Mouse (Mus musculus) neural tube, embryonic 13.5 days (tissue): ENCODE data around the gene Gm6882. TPM values are rescaled to one million over a fixed set of nuclear protein-coding genes. Genes with fewer than 3 reads are reported as not detected.
"Not testable (repeated sequence)": the region's sequence is repeated elsewhere in the genome, so short reads cannot be mapped to it uniquely, and the experiment has no call there.

Source experiments
- ATAC-seq: fragments of 200-750 bp; cut with Nextera tagmentation; 2 replicates; pipeline ENCODE4 v1.8.0; 2017; ENCODE audit warnings: low read depth, mild to moderate bottlenecking, moderate TSS enrichment, moderate library complexity
- H3K27ac ChIP-seq: fragments of 300-500 bp; sonication (generic); replicated peaks from 2 replicates; pipeline ENCODE4 v1.5.1; 2015; ENCODE audit warnings: moderate library complexity, mild to moderate bottlenecking, inconsistent platforms
- H3K27me3 ChIP-seq: fragments of 300-500 bp; sonication (generic); 2 replicates; pipeline ENCODE4 v1.6.1; 2015; ENCODE audit warnings: mild to moderate bottlenecking, inconsistent platforms
- H3K36me3 ChIP-seq: fragments of 300-500 bp; sonication (generic); 2 replicates; pipeline ENCODE4 v1.6.1; 2015; ENCODE audit warnings: mild to moderate bottlenecking, inconsistent platforms
- H3K4me1 ChIP-seq: fragments of 300-500 bp; sonication (generic); replicated peaks from 2 replicates; pipeline ENCODE4 v1.6.1; 2015; ENCODE audit warnings: inconsistent platforms
- H3K4me2 ChIP-seq: fragments of 300-500 bp; sonication (generic); 2 replicates; pipeline ENCODE4 v1.6.1; 2015; ENCODE audit warnings: inconsistent platforms, mild to moderate bottlenecking, moderate library complexity
- H3K4me3 ChIP-seq: fragments of 300-500 bp; sonication (generic); 2 replicates; pipeline ENCODE4 v1.5.1; 2015; ENCODE audit warnings: mild to moderate bottlenecking, inconsistent platforms
- H3K9ac ChIP-seq: fragments of 300-500 bp; sonication (generic); 2 replicates; pipeline ENCODE4 v1.6.1; 2015; ENCODE audit warnings: moderate library complexity, mild to moderate bottlenecking, inconsistent platforms
- H3K9me3 ChIP-seq: fragments of 300-500 bp; sonication (generic); 2 replicates; pipeline ENCODE4 v1.6.1; 2016; ENCODE audit warnings: inconsistent platforms
- WGBS: fragments of 180-500 bp; shearing (Covaris S2); methylation state at CpG from one replicate; pipeline ENCODE4 v1.1.7; 2015; 5-methylcytosine and 5-hydroxymethylcytosine counted together
- polyA plus RNA-seq: library from polyadenylated mRNA; unstranded; fragments of >200 nt; fragmentation: Nextera tagmentation; extraction: Ambion mirVana; gene quantifications from 2 replicates; pipeline ENCODE4 v1.2.1, GENCODE M21; 2015

Gene Gm6882
- not detected in 2 replicates for polyA plus RNA-seq

GRCm38 (mm10) chr7:21432645-21433044, at the start of gene Gm6882:
Gene Gm6882, minus strand, starts transcription at chr7:21432745.
- H3K9me3 ChIP-seq, H3K4me2 ChIP-seq, H3K36me3 ChIP-seq, H3K27ac ChIP-seq, H3K9ac ChIP-seq, H3K4me3 ChIP-seq, H3K4me1 ChIP-seq, H3K27me3 ChIP-seq, ATAC-seq: not testable (repeated sequence)
- WGBS = 26% methylated on average over 1 of the region's 1 CpGs

Other genes with a start within 250 kb of the Gm6882 start
- gene Gm5157, start 242.3 kb downstream of the Gm6882 start, polyA plus RNA-seq = not detected in 2 replicates
- gene Vmn1r124, start 172.1 kb downstream of the Gm6882 start, polyA plus RNA-seq = not detected in 2 replicates
- gene Vmn1r125, start 160.6 kb downstream of the Gm6882 start, polyA plus RNA-seq = not detected in 2 replicates
- gene Vmn1r126, start 131.3 kb downstream of the Gm6882 start, polyA plus RNA-seq = not detected in 2 replicates
- not detected in 2 replicates for gene Vmn1r127, start 112.9 kb downstream of the Gm6882 start, polyA plus RNA-seq
- not detected in 2 replicates for gene Vmn1r128, start 83.4 kb downstream of the Gm6882 start, polyA plus RNA-seq
- not detected in 2 replicates for gene Vmn1r129, start 71.5 kb downstream of the Gm6882 start, polyA plus RNA-seq
- not detected in 2 replicates for gene Vmn1r130, start 79.0 kb upstream of the Gm6882 start, polyA plus RNA-seq
- not detected in 2 replicates for gene Vmn1r131, start 113.3 kb upstream of the Gm6882 start, polyA plus RNA-seq
- not detected in 2 replicates for gene Vmn1r132, start 181.3 kb upstream of the Gm6882 start, polyA plus RNA-seq